Mouse (Mus musculus): ENCODE results near the gene Cdc42bpg. TPM values are rescaled to one million over a fixed set of nuclear protein-coding genes. Genes with fewer than 3 reads are reported as not detected.

Cdc42bpg gene
- polyA plus RNA-seq, 1 experiment from 2014 or later = 1.2 TPM

GRCm38 (mm10) chr19:6265727-6266182, 40.5 kb upstream of the Cdc42bpg start:
- Histone ChIP-seq H3K27ac (ENCODE audit: low read depth, low read length) (no peak overlapping the region), H3K9me3 (ENCODE audit: control insufficient read depth, low read length) (peaks cover 2% of the 10 kb centered on the region; the same call in 1 of the 2 replicates), H3K27me3 (replicated peaks; ENCODE audit: control insufficient read depth, insufficient read depth, low read length) (no peaks in the 10 kb centered on the region), H3K4me1 (replicated peaks; ENCODE audit: control insufficient read depth, insufficient read depth, low read length) (no peaks in the 10 kb centered on the region), H3K9ac (ENCODE audit: low read depth, low read length) (no peak overlapping the region), H3K4me2 (no peak overlapping the region; the same call in 1 of the 2 replicates), H3K4me3 (ENCODE audit: low read depth, low read length) (no peak overlapping the region), H3K36me3 (ENCODE audit: control insufficient read depth, insufficient read depth, low read length) (peaks cover 6% of the 10 kb centered on the region)
- 67% methylated on average over 6 of the region's 6 CpGs for WGBS
- DNase-seq (ENCODE audit: low spot score) = no peak
- ATAC-seq (replicated peaks; ENCODE audit: low FRiP score) = no peak

- ATAC-seq (replicated peaks; ENCODE audit: low FRiP score) = 0 out of 2 replicates have a peak, but pooled peaks have one; percentile 6
- no peaks in the 10 kb centered on the region for H3K4me1 ChIP-seq (replicated peaks; ENCODE audit: control insufficient read depth, insufficient read depth, low read length)
- no peak overlapping the region for H3K9ac ChIP-seq (ENCODE audit: low read depth, low read length)
Observed at GRCm38 (mm10) chr19:6267306-6268169, 38.7 kb upstream of the Cdc42bpg start.

GRCm38 (mm10) chr19:6268170-6268528, 38.1 kb upstream of the Cdc42bpg start:
- Histone ChIP-seq H3K36me3 (ENCODE audit: control insufficient read depth, insufficient read depth, low read length) (no peaks in the 10 kb centered on the region), H3K27ac (ENCODE audit: low read depth, low read length) (no peak overlapping the region), H3K4me3 (ENCODE audit: low read depth, low read length) (no peak overlapping the region), H3K9me3 (ENCODE audit: control insufficient read depth, low read length) (no peaks in the 10 kb centered on the region), H3K9ac (ENCODE audit: low read depth, low read length) (no peak overlapping the region), H3K4me1 (replicated peaks; ENCODE audit: control insufficient read depth, insufficient read depth, low read length) (no peaks in the 10 kb centered on the region), H3K27me3 (replicated peaks; ENCODE audit: control insufficient read depth, insufficient read depth, low read length) (no peaks in the 10 kb centered on the region), H3K4me2 (no peak overlapping the region)
- 15% methylated on average over 8 of the region's 8 CpGs for WGBS
- ATAC-seq (replicated peaks; ENCODE audit: low FRiP score) (peak; percentile 60), DNase-seq (ENCODE audit: low spot score) (peak; percentile 81)

More at GRCm38 (mm10) chr19:6267306-6268169, 38.7 kb upstream of the Cdc42bpg start:
- Histone ChIP-seq H3K27ac (ENCODE audit: low read depth, low read length) (no peak overlapping the region), H3K36me3 (ENCODE audit: control insufficient read depth, insufficient read depth, low read length) (no peaks in the 10 kb centered on the region), H3K4me2 (no peak overlapping the region), H3K9me3 (ENCODE audit: control insufficient read depth, low read length) (no peaks in the 10 kb centered on the region), H3K27me3 (replicated peaks; ENCODE audit: control insufficient read depth, insufficient read depth, low read length) (no peaks in the 10 kb centered on the region), H3K4me3 (ENCODE audit: low read depth, low read length) (no peak overlapping the region)
- WGBS = 66% methylated on average over 11 of the region's 11 CpGs
- DNase-seq (ENCODE audit: low spot score) = no peak

- Histone ChIP-seq H3K36me3 (ENCODE audit: control insufficient read depth, insufficient read depth, low read length) (no peaks in the 10 kb centered on the region), H3K27ac (ENCODE audit: low read depth, low read length) (no peak overlapping the region), H3K4me1 (replicated peaks; ENCODE audit: control insufficient read depth, insufficient read depth, low read length) (no peaks in the 10 kb centered on the region), H3K4me2 (no peak overlapping the region), H3K4me3 (ENCODE audit: low read depth, low read length) (no peak overlapping the region), H3K9me3 (ENCODE audit: control insufficient read depth, low read length) (no peaks in the 10 kb centered on the region), H3K27me3 (replicated peaks; ENCODE audit: control insufficient read depth, insufficient read depth, low read length) (no peaks in the 10 kb centered on the region), H3K9ac (ENCODE audit: low read depth, low read length) (no peak overlapping the region)
- no peak for DNase-seq (ENCODE audit: low spot score)
- ATAC-seq (replicated peaks; ENCODE audit: low FRiP score) = no peak
- WGBS = 73% methylated on average over 7 of the region's 7 CpGs
Observed at GRCm38 (mm10) chr19:6268670-6269132, 37.6 kb upstream of the Cdc42bpg start.

GRCm38 (mm10) chr19:6269798-6270475, 36.3 kb upstream of the Cdc42bpg start:
- no peak for ATAC-seq (replicated peaks; ENCODE audit: low FRiP score)
- no peak for DNase-seq (ENCODE audit: low spot score)
- Histone ChIP-seq H3K27me3 (replicated peaks; ENCODE audit: control insufficient read depth, insufficient read depth, low read length) (no peaks in the 10 kb centered on the region), H3K9ac (ENCODE audit: low read depth, low read length) (peak overlapping the region; percentile 9; the same call in 1 of the 2 replicates), H3K4me1 (replicated peaks; ENCODE audit: control insufficient read depth, insufficient read depth, low read length) (no peaks in the 10 kb centered on the region; the same call in 1 of the 2 replicates), H3K4me2 (no peak overlapping the region), H3K4me3 (ENCODE audit: low read depth, low read length) (no peak overlapping the region), H3K27ac (ENCODE audit: low read depth, low read length) (peak overlapping the region; percentile 14; the same call in 1 of the 2 replicates), H3K9me3 (ENCODE audit: control insufficient read depth, low read length) (no peaks in the 10 kb centered on the region), H3K36me3 (ENCODE audit: control insufficient read depth, insufficient read depth, low read length) (no peaks in the 10 kb centered on the region)
- WGBS = 84% methylated on average over 8 of the region's 8 CpGs

GRCm38 (mm10) chr19:6270661-6271060, 35.6 kb upstream of the Cdc42bpg start:
- Histone ChIP-seq H3K27ac (ENCODE audit: low read depth, low read length) (no peak overlapping the region), H3K9ac (ENCODE audit: low read depth, low read length) (no peak overlapping the region), H3K36me3 (ENCODE audit: control insufficient read depth, insufficient read depth, low read length) (no peaks in the 10 kb centered on the region), H3K4me3 (ENCODE audit: low read depth, low read length) (no peak overlapping the region), H3K27me3 (replicated peaks; ENCODE audit: control insufficient read depth, insufficient read depth, low read length) (no peaks in the 10 kb centered on the region), H3K9me3 (ENCODE audit: control insufficient read depth, low read length) (no peaks in the 10 kb centered on the region), H3K4me2 (no peak overlapping the region), H3K4me1 (replicated peaks; ENCODE audit: control insufficient read depth, insufficient read depth, low read length) (peaks cover 6% of the 10 kb centered on the region)
- ATAC-seq (replicated peaks; ENCODE audit: low FRiP score) (no peak), DNase-seq (ENCODE audit: low spot score) (no peak)
- WGBS = 68% methylated on average over 9 of the region's 9 CpGs

- Histone ChIP-seq H3K9ac (ENCODE audit: low read depth, low read length) (no peak overlapping the region), H3K4me2 (no peak overlapping the region), H3K9me3 (ENCODE audit: control insufficient read depth, low read length) (no peaks in the 10 kb centered on the region), H3K27ac (ENCODE audit: low read depth, low read length) (no peak overlapping the region), H3K36me3 (ENCODE audit: control insufficient read depth, insufficient read depth, low read length) (no peaks in the 10 kb centered on the region), H3K4me3 (ENCODE audit: low read depth, low read length) (no peak overlapping the region), H3K27me3 (replicated peaks; ENCODE audit: control insufficient read depth, insufficient read depth, low read length) (no peaks in the 10 kb centered on the region), H3K4me1 (replicated peaks; ENCODE audit: control insufficient read depth, insufficient read depth, low read length) (peaks cover 7% of the 10 kb centered on the region)
- 52% methylated on average over 8 of the region's 8 CpGs for WGBS
- ATAC-seq (replicated peaks; ENCODE audit: low FRiP score) = no peak
- DNase-seq (ENCODE audit: low spot score) = no peak
Observed at GRCm38 (mm10) chr19:6271206-6271605, 35.0 kb upstream of the Cdc42bpg start.

GRCm38 (mm10) chr19:6272053-6272452, 34.2 kb upstream of the Cdc42bpg start:
- no peak overlapping the region for H3K4me2 ChIP-seq
- peaks cover 7% of the 10 kb centered on the region for H3K4me1 ChIP-seq (replicated peaks; ENCODE audit: control insufficient read depth, insufficient read depth, low read length)
- H3K9ac ChIP-seq (ENCODE audit: low read depth, low read length) = peak overlapping the region; percentile 22; the same call in 1 of the 2 replicates
- H3K27ac ChIP-seq (ENCODE audit: low read depth, low read length) = no peak overlapping the region
- no peaks in the 10 kb centered on the region for H3K27me3 ChIP-seq (replicated peaks; ENCODE audit: control insufficient read depth, insufficient read depth, low read length)
- WGBS = 74% methylated on average over 7 of the region's 7 CpGs
- H3K9me3 ChIP-seq (ENCODE audit: control insufficient read depth, low read length) = no peaks in the 10 kb centered on the region
- ATAC-seq (replicated peaks; ENCODE audit: low FRiP score) = no peak
- no peak for DNase-seq (ENCODE audit: low spot score)
- no peak overlapping the region for H3K4me3 ChIP-seq (ENCODE audit: low read depth, low read length)
- no peaks in the 10 kb centered on the region for H3K36me3 ChIP-seq (ENCODE audit: control insufficient read depth, insufficient read depth, low read length)
